Mouse (Mus musculus) liver, embryonic 12.5 days (tissue): ENCODE measurements around the gene Irak1. TPM values are rescaled to one million over a fixed set of nuclear protein-coding genes. Genes with fewer than 3 reads are reported as not detected.

Experiments
- ATAC-seq: fragments of 200-750 bp; cut with Nextera tagmentation; 2 replicates; pipeline ENCODE4 v1.8.0; 2017; ENCODE audit warnings: moderate number of reproducible peaks, mild to moderate bottlenecking, moderate library complexity
- H3K27ac ChIP-seq: fragments of 300-500 bp; sonication (generic); 2 replicates; pipeline ENCODE4 v1.5.1; 2016; ENCODE audit warnings: mild to moderate bottlenecking
- H3K27me3 ChIP-seq: fragments of 300-500 bp; sonication (generic); replicated peaks from 2 replicates; pipeline ENCODE4 v1.6.1; 2016; ENCODE audit warnings: mild to moderate bottlenecking, moderate library complexity
- H3K36me3 ChIP-seq: fragments of 300-500 bp; sonication (generic); 2 replicates; pipeline ENCODE4 v1.6.1; 2016; ENCODE audit warnings: mild to moderate bottlenecking, moderate library complexity
- H3K4me1 ChIP-seq: fragments of 300-500 bp; sonication (generic); 2 replicates; pipeline ENCODE4 v1.6.1; 2016
- H3K4me2 ChIP-seq: fragments of 300-500 bp; sonication (generic); 2 replicates; pipeline ENCODE4 v1.6.1; 2016; ENCODE audit warnings: mild to moderate bottlenecking, moderate library complexity
- H3K4me3 ChIP-seq: fragments of 300-500 bp; sonication (generic); 2 replicates; pipeline ENCODE4 v1.5.1; 2016; ENCODE audit warnings: mild to moderate bottlenecking, moderate library complexity
- H3K9ac ChIP-seq: fragments of 300-500 bp; sonication (generic); 2 replicates; pipeline ENCODE4 v1.6.1; 2016; ENCODE audit warnings: mild to moderate bottlenecking, moderate library complexity
- H3K9me3 ChIP-seq: fragments of 300-500 bp; sonication (generic); replicated peaks from 2 replicates; pipeline ENCODE4 v1.6.1; 2016; ENCODE audit warnings: mild to moderate bottlenecking, moderate library complexity
- WGBS: fragments of 180-500 bp; shearing (Covaris S2); methylation state at CpG from one replicate; pipeline ENCODE4 v1.1.7; 2016; ENCODE audit not compliant: insufficient replicate concordance; 5-methylcytosine and 5-hydroxymethylcytosine counted together
- polyA plus RNA-seq: library from polyadenylated mRNA; unstranded; fragments of >200 nt; fragmentation: Nextera tagmentation; extraction: Ambion mirVana; gene quantifications from 2 replicates; pipeline ENCODE4 v1.2.1, GENCODE M21; 2016

Irak1 gene
- polyA plus RNA-seq, 1 experiment from 2014 or later, result 45.8 TPM

- peak; percentile 91 for ATAC-seq
- H3K27me3 ChIP-seq, result no peaks in the 10 kb centered on the region
- H3K4me3 ChIP-seq, result peak overlapping the region; percentile 23; the same call in 1 of the 2 replicates
- peak overlapping the region; percentile 36; the same call in 1 of the 2 replicates for H3K9ac ChIP-seq
- 19% methylated on average over 8 of the region's 8 CpGs for WGBS
- H3K9me3 ChIP-seq, result no peaks in the 10 kb centered on the region
- H3K36me3 ChIP-seq, result no peaks in the 10 kb centered on the region
- peak overlapping the region; percentile 89 for H3K27ac ChIP-seq
- peaks cover 34% of the 10 kb centered on the region for H3K4me1 ChIP-seq
- H3K4me2 ChIP-seq, result peak overlapping the region; percentile 48
These were observed 24.5 kb downstream of the Irak1 start for GRCm38 (mm10) chrX:73998911-73999869.

DNA sequence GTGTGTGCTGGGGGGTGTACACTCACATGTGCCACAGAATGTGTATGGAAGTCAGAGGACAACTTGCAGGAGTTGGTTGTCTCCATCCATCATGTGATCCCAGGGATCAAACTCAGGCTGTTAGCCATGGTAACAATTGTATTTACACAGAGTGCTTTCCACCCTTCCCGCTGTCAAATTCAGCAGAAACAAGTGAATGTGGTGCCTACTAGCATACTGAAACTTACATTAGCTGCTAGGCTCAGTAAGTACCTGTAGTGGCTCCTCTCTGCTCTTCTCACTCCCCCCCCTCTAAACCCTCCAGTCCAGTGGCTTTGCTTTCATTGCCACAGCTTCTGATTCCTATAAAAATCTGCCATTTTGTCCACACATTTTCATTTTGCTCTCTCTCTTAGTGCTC, 45.9 kb downstream of the Irak1 start:
- ATAC-seq, result no peak
- Histone ChIP-seq H3K9ac (no peak overlapping the region), H3K4me3 (no peak overlapping the region), H3K4me1 (no peaks in the 10 kb centered on the region), H3K36me3 (no peaks in the 10 kb centered on the region), H3K9me3 (no peaks in the 10 kb centered on the region), H3K27me3 (no peaks in the 10 kb centered on the region; the same call in 1 of the 2 replicates), H3K4me2 (no peak overlapping the region), H3K27ac (no peak overlapping the region)
- WGBS, result 83% methylated on average over 1 of the region's 1 CpGs

GRCm38 (mm10) chrX:73976283-73976682, 47.4 kb downstream of the Irak1 start:
- Histone ChIP-seq H3K4me2 (no peak overlapping the region), H3K27ac (peak overlapping the region; percentile 17; the same call in 1 of the 2 replicates), H3K9me3 (no peaks in the 10 kb centered on the region), H3K4me1 (peaks cover 11% of the 10 kb centered on the region), H3K27me3 (no peaks in the 10 kb centered on the region; the same call in 1 of the 2 replicates), H3K36me3 (no peaks in the 10 kb centered on the region), H3K4me3 (no peak overlapping the region), H3K9ac (no peak overlapping the region)
- ATAC-seq, result no peak
- 83% methylated on average over 2 of the region's 2 CpGs for WGBS

DNA sequence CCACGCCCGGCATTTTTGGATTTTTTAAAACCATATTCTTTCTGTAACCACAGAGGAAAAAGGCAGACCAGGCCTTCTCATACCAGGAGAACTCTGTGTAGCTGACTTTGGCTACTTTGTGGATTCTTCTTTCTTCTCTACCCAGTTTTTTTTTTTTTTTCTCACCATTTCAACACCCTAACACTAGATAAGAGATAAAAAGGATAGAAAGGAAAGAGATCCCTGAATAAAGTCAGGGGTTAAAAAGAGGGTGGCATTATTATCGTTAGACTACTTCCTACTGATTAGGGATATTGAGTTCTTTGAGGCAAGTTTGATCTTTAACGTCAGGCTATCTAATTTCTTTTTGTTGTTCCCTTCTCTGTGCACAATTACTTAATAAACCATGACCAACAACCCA, 50.9 kb downstream of the Irak1 start:
- H3K9ac ChIP-seq, result no peak overlapping the region
- H3K27ac ChIP-seq, result no peak overlapping the region
- no peak overlapping the region for H3K4me3 ChIP-seq
- peaks cover 35% of the 10 kb centered on the region for H3K4me1 ChIP-seq
- no peaks in the 10 kb centered on the region for H3K9me3 ChIP-seq
- no peaks in the 10 kb centered on the region for H3K36me3 ChIP-seq
- no peak for ATAC-seq
- no peaks in the 10 kb centered on the region for H3K27me3 ChIP-seq
- H3K4me2 ChIP-seq, result no peak overlapping the region
- 50% methylated on average over 4 of the region's 4 CpGs for WGBS

DNA sequence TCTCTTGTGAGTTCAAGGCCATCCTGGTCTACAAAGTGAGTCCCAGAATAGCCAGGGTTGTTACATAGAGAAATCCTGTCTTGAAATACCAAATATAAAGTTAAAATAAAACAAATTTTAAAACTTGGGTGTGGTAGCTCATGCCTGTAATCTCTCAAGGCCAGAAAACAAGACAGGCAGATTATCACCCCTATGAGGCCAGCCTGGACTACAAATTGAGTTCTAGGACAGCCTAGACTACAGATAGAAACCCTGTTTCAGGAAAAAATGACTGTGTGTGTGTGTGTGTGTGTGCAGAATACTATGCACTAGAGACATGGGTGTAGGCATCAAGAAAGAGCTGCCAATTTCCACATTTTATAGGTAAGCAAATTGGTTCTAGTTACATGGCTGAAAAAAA, 52.9 kb downstream of the Irak1 start:
- Histone ChIP-seq H3K4me1 (peaks cover 35% of the 10 kb centered on the region), H3K9me3 (no peaks in the 10 kb centered on the region), H3K27me3 (peaks cover 9% of the 10 kb centered on the region; the same call in 1 of the 2 replicates), H3K4me2 (peak overlapping the region; percentile 53), H3K9ac (peak overlapping the region; percentile 35; the same call in 1 of the 2 replicates), H3K4me3 (no peak overlapping the region), H3K36me3 (no peaks in the 10 kb centered on the region), H3K27ac (peak overlapping the region; percentile 99)
- ATAC-seq, result peak; percentile 48

- Histone ChIP-seq H3K4me3 (no peak overlapping the region), H3K9me3 (no peaks in the 10 kb centered on the region), H3K27ac (peak overlapping the region; percentile 99), H3K36me3 (no peaks in the 10 kb centered on the region), H3K27me3 (peaks cover 9% of the 10 kb centered on the region; the same call in 1 of the 2 replicates), H3K4me2 (peak overlapping the region; percentile 53), H3K9ac (peak overlapping the region; percentile 48; the same call in 1 of the 2 replicates), H3K4me1 (peaks cover 35% of the 10 kb centered on the region)
- 12% methylated on average over 2 of the region's 2 CpGs for WGBS
- peak; percentile 64 for ATAC-seq
These were observed 54.0 kb downstream of the Irak1 start for GRCm38 (mm10) chrX:73969729-73970128.

DNA sequence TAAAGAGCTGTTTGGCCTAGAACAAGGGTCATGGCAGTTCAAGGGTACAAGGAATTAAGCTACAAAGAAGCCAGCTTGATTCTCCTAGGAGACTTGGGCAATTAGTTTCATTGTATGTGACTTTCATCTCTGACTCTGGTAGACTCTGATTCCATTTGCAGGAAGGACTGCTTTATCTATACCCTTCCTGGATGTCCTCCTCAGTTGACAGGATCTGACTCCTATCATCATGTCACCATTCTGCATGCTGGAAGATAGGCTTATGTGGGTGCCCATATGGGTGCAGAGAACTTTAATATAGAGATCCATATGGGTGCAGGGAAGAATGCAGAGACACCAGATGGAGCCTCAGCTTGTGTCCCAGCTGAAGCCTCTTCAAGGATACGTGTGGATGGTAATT, 54.6 kb downstream of the Irak1 start:
- H3K4me2 ChIP-seq, result peak overlapping the region; percentile 53
- peak; percentile 26; the same call in 1 of the 2 replicates for ATAC-seq

DNA sequence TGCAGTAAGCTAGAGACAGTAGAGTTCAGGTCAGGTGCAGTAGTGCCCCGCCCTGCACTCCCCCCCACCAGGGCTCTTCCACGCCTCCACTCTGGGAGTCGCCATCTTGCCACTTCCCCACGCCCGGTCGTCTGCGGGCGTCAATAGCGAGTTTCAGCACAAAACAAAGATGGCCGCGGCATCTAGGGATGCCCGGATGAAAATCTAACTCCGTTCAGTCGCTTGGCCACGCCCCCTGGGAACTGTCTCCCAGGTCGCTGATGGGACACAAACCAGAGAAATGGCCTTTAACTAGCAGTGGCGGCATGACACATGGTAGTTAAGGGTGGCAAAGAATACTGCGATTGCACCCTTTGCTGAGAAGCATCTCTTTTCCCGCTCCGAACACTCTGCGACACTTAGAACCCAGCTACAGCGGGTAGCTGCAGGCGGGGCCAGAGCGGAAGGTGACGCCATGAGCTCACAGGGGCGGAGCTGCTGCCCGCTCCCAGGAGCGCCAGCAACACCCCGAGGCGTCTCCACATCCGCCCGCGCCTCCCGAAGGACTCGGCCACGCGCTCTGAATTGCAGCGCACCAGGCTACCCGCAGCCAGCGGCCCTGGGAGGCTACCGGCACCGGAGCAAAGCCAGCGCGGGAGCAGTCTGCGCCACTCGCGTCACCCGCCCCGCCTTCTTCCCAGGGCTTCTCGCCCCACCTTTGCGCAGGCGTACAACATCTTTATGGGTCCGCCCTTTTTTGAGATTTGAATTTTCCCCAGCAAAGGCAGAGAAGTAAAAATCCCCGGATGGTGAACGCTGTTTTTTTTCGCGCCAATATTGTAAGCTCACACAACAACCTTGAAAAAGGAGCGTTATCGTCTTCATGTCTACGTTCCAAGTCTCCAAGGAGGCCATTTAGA, 56.3 kb downstream of the Irak1 start:
- Histone ChIP-seq H3K4me3 (peak overlapping the region; percentile 82), H3K36me3 (peaks cover 20% of the 10 kb centered on the region), H3K4me2 (peak overlapping the region; percentile 78), H3K4me1 (peaks cover 58% of the 10 kb centered on the region), H3K27ac (peak overlapping the region; percentile 99), H3K9me3 (no peaks in the 10 kb centered on the region), H3K27me3 (peaks cover 12% of the 10 kb centered on the region; the same call in 1 of the 2 replicates), H3K9ac (peak overlapping the region; percentile 86)
- WGBS, result 3% methylated on average over 60 of the region's 60 CpGs
- ATAC-seq, result peak; percentile 76

More for the DNA sequence above, 54.6 kb downstream of the Irak1 start:
- 0 out of 2 replicates have a peak overlapping the region, but pooled peaks have one; percentile 48 for H3K9ac ChIP-seq
- H3K36me3 ChIP-seq, result peaks cover 3% of the 10 kb centered on the region
- peaks cover 9% of the 10 kb centered on the region; the same call in 1 of the 2 replicates for H3K27me3 ChIP-seq
- H3K4me1 ChIP-seq, result peaks cover 40% of the 10 kb centered on the region
- WGBS, result 38% methylated on average over 1 of the region's 1 CpGs
- no peaks in the 10 kb centered on the region for H3K9me3 ChIP-seq
- H3K27ac ChIP-seq, result peak overlapping the region; percentile 99
- H3K4me3 ChIP-seq, result no peak overlapping the region

DNA sequence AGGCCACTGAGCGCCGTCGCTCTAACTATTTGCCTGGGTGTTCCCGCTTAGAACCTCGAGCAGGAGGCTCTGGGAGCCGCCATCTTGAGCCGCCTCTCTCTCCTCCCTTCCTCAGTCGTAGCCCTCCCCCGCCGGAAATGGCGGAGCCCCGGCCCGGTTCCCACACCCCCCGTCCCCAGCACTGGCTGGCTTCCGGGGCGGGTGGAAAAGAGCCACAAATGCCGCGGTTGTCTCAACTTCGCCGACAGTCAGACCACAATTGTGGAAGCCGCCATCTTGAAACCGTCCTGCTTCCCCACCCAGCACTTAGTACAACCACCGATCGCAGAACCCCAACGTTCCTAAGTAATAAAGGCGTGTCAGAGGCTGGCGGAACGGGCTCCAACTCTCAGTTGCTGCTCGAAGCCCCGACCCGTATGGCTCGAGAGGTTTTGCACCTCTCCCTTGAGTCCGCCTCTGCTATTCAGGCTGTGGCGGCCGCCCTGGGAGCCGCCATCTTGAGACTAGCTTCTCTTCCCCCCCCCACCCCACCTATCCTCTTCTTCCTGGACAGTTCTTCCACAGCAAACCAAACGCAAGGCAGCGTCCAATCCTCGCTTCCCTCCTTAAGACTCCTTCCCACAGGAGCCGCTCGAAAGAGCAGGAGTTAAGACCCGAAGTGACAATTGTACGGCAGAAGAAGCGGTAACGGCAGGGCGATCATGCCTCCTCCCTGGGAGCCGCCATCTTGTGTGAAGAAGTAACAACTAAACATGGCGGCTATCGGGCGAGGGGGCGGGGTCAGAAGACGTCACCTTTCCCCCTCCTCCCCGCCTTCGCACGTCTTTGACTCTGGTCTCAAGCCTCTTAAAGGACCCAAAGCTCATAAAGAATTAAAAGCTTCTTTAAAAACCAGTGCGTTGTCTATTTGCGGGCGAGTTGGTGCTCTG, 57.2 kb downstream of the Irak1 start, which contains the start of gene Hcfc1:
Gene Hcfc1 (minus strand): TSS at position 110 of the 929 bp plus-strand sequence.
- Histone ChIP-seq H3K4me3 (peak within 1 kb of the TSS; percentile 82), H3K4me1 (peaks cover 58% of the 10 kb centered on the region), H3K36me3 (peaks cover 29% of the 10 kb centered on the region), H3K27ac (peak within 1 kb of the TSS; percentile 99), H3K9me3 (no peaks in the 10 kb centered on the region), H3K9ac (peak within 1 kb of the TSS; percentile 86), H3K27me3 (peaks cover 12% of the 10 kb centered on the region; the same call in 1 of the 2 replicates), H3K4me2 (peak within 1 kb of the TSS; percentile 78)
- 7% methylated on average over 58 of the region's 58 CpGs for WGBS
- ATAC-seq, result peak; percentile 42

DNA sequence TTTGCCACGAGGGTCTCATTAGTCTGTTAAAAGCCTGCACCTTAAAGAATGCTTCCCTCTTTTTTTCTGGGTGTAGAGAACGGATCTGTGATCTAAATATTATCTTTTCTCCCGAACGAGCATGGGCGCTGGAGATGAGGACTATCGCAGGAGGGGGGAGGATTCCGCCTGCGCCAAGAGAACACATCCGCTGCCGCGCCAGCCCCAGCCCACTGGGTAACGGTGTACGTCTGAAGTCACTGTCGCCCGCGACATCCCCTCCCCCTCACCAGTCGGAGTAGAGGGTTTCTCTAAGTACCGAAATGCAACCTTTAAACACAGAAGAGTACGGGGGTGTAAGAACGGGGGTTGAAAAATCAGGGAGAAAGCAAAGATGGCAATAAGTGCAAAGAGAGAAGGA, 58.4 kb downstream of the Irak1 start:
- 9% methylated on average over 20 of the region's 20 CpGs for WGBS
- H3K4me1 ChIP-seq, result peaks cover 48% of the 10 kb centered on the region
- H3K36me3 ChIP-seq, result peaks cover 41% of the 10 kb centered on the region
- H3K27ac ChIP-seq, result peak overlapping the region; percentile 99
- peak overlapping the region; percentile 86 for H3K9ac ChIP-seq
- H3K4me2 ChIP-seq, result peak overlapping the region; percentile 78
- peak overlapping the region; percentile 82 for H3K4me3 ChIP-seq
- no peaks in the 10 kb centered on the region for H3K9me3 ChIP-seq
- H3K27me3 ChIP-seq, result peaks cover 12% of the 10 kb centered on the region; the same call in 1 of the 2 replicates
- no peak for ATAC-seq
